ENCODE assay signal across 8 mouse cellular contexts in the genomic region with DNA sequence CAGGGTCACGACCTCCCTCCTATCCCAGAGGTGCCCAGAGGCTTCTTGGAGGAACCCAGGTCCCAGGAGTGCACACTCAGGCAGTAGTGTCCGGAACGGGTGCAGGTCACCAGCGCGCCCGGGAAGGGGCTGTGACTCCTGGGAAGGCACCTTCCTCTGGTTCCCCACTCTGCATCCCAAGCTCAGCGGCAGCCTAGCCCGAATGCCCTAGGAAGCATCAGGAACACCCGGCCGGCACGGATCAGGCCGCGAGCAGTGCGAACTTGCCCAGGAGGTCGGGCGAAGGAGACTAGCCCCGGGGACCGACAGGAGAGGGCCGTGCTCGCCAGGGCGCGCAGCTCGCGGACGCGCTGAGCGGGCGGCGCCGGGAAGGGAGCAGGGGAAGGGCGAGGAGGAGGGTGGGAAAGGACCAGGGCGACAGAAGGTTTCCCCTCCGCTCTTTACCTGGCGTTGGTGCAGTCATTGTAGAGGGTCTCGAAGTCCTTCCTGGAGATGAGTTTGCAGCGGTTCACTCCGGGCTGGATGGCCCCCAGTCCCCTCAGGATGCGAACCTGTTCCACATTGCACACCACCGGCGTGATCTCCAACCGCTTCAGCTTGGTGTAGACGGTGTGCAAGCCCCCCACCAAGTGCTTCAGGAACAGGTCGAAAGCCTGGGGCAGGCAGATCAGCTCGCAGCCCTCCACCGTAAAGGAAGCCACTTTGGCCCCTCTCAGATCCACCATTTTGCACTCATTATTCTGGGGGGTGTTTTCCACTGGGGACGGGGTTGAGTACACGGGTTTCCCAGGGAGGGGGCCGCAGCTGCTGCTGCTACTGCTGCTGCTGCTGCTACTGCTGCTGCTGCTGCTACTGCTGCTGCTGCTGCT. TPM values are rescaled to one million over a fixed set of nuclear protein-coding genes. Genes with fewer than 3 reads are reported as not detected.
DNase-seq lines count a peak whose midpoint lies in the region; ATAC-seq and TF ChIP-seq lines count a peak whose summit lies in the region.

No protein-coding gene starts in this region.

- no peak for TF ChIP-seq POLR2A in thymus, adult 2 months (IDR thresholded peaks at IDR 0.05; ENCODE audit: control insufficient read depth, extremely low read depth, insufficient read depth, low read length, poor library complexity)

- no peaks in the 10 kb centered on the region for H3K36me3 ChIP-seq in thymus, adult 2 months (ENCODE audit: control insufficient read depth, insufficient read depth, low read length)
- no peaks in the 10 kb centered on the region for H3K36me3 ChIP-seq in embryonic facial prominence, embryonic 12.5 days
- no peaks in the 10 kb centered on the region for H3K36me3 ChIP-seq in heart, embryonic 14.5 days (ENCODE audit: control insufficient read depth, insufficient read depth, low read length)
- H3K36me3 ChIP-seq in kidney, postnatal 0 days (ENCODE audit: insufficient read depth, low read length), result no peaks in the 10 kb centered on the region
- no peaks in the 10 kb centered on the region for H3K36me3 ChIP-seq in lung, embryonic 16.5 days (ENCODE audit: control insufficient read depth, insufficient read depth, low read length)

- ATAC-seq in embryonic facial prominence, embryonic 12.5 days (ENCODE audit: insufficient number of reproducible peaks, insufficient read depth, low FRiP score, low TSS enrichment), result peak; percentile 29
- peak; percentile 54 for ATAC-seq in heart, embryonic 14.5 days (ENCODE audit: insufficient number of reproducible peaks, insufficient read depth, low FRiP score, low read depth)
- peak; percentile 53 for ATAC-seq in kidney, postnatal 0 days (replicated peaks; ENCODE audit: low FRiP score, low read depth)
- ATAC-seq in lung, embryonic 16.5 days (ENCODE audit: low read depth), result peak; percentile 66

- peak; percentile 11 for DNase-seq in thymus, adult 2 months
- no peak for DNase-seq in thymus, postnatal 10 days (ENCODE audit: low spot score in 2 of 2)
- peak; percentile 68 for DNase-seq in kidney, postnatal 0 days (ENCODE audit: low spot score)
- DNase-seq in ovary, postnatal 10 days (ENCODE audit: low spot score), result peak; percentile 54
- peak; percentile 40 to 61 for DNase-seq in urinary bladder, postnatal 4 days (ENCODE audit: low spot score in 2 of 2)

- no peaks in the 10 kb centered on the region; the same call in 1 of the 2 replicates for H3K4me1 ChIP-seq in thymus, adult 2 months (replicated peaks; ENCODE audit: control insufficient read depth, insufficient read depth, low read length)
- H3K4me1 ChIP-seq in embryonic facial prominence, embryonic 12.5 days, result peaks cover 3% of the 10 kb centered on the region; the same call in 1 of the 2 replicates
- H3K4me1 ChIP-seq in heart, embryonic 14.5 days (ENCODE audit: control insufficient read depth in 2 of 2, insufficient read depth in 2 of 2, low read length in 2 of 2), result peaks cover 0 to 2% of the 10 kb centered on the region in 2 experiments; a peak in 1 of 4 replicates
- no peaks in the 10 kb centered on the region for H3K4me1 ChIP-seq in kidney, postnatal 0 days (replicated peaks; ENCODE audit: insufficient read depth, low read length)
- H3K4me1 ChIP-seq in lung, embryonic 16.5 days (replicated peaks; ENCODE audit: control insufficient read depth, insufficient read depth, low read length), result 0 out of 2 replicates have a peak, but pooled peaks cover 3% of the 10 kb centered on the region

- H3K27me3 ChIP-seq in thymus, adult 2 months (ENCODE audit: control insufficient read depth, insufficient read depth, low read length), result peaks cover 4% of the 10 kb centered on the region; the same call in 1 of the 2 replicates
- H3K27me3 ChIP-seq in embryonic facial prominence, embryonic 12.5 days, result no peaks in the 10 kb centered on the region
- H3K27me3 ChIP-seq in heart, embryonic 14.5 days (ENCODE audit: control insufficient read depth, insufficient read depth, low read length), result no peaks in the 10 kb centered on the region
- no peaks in the 10 kb centered on the region for H3K27me3 ChIP-seq in kidney, postnatal 0 days (ENCODE audit: insufficient read depth, low read length)
- no peaks in the 10 kb centered on the region; the same call in 1 of the 2 replicates for H3K27me3 ChIP-seq in lung, embryonic 16.5 days (ENCODE audit: control insufficient read depth, insufficient read depth, low read depth, low read length)

- H3K4me3 ChIP-seq in thymus, adult 2 months (ENCODE audit: control insufficient read depth, insufficient read depth, low read length), result peak overlapping the region; percentile 35
- peak overlapping the region; percentile 79 for H3K4me3 ChIP-seq in embryonic facial prominence, embryonic 12.5 days
- peak overlapping the region; percentile 63 to 78 for H3K4me3 ChIP-seq in heart, embryonic 14.5 days (ENCODE audit: control insufficient read depth in 1 of 2, insufficient read depth in 1 of 2, low read depth in 1 of 2, low read length in 2 of 2)
- peak overlapping the region; percentile 83 for H3K4me3 ChIP-seq in kidney, postnatal 0 days (replicated peaks; ENCODE audit: low read depth, low read length)
- peak overlapping the region; percentile 69 for H3K4me3 ChIP-seq in lung, embryonic 16.5 days (ENCODE audit: low read length)

- peak overlapping the region; percentile 85 for H3K4me2 ChIP-seq in embryonic facial prominence, embryonic 12.5 days (replicated peaks)
- peak overlapping the region; percentile 89 for H3K4me2 ChIP-seq in heart, embryonic 14.5 days (ENCODE audit: low read length)
- H3K4me2 ChIP-seq in kidney, postnatal 0 days (ENCODE audit: low read length), result peak overlapping the region; percentile 72
- peak overlapping the region; percentile 69 for H3K4me2 ChIP-seq in lung, embryonic 16.5 days (ENCODE audit: low read depth, low read length)

- H3K27ac ChIP-seq in thymus, adult 2 months (ENCODE audit: control insufficient read depth, insufficient read depth, low read length), result no peak overlapping the region
- H3K27ac ChIP-seq in embryonic facial prominence, embryonic 12.5 days, result peak overlapping the region; percentile 87
- H3K27ac ChIP-seq in heart, embryonic 14.5 days (replicated peaks in 1 of 2; ENCODE audit: control insufficient read depth in 1 of 2, insufficient read depth in 1 of 2, low read depth in 2 of 2, low read length in 2 of 2), result peak overlapping the region; percentile 61 to 80
- H3K27ac ChIP-seq in kidney, postnatal 0 days, result peak overlapping the region; percentile 92
- peak overlapping the region; percentile 76 for H3K27ac ChIP-seq in lung, embryonic 16.5 days (ENCODE audit: low read length)

- no peaks in the 10 kb centered on the region for H3K9me3 ChIP-seq in embryonic facial prominence, embryonic 12.5 days
- no peaks in the 10 kb centered on the region for H3K9me3 ChIP-seq in heart, embryonic 14.5 days (ENCODE audit: control insufficient read depth, low read length)
- no peaks in the 10 kb centered on the region for H3K9me3 ChIP-seq in kidney, postnatal 0 days (replicated peaks; ENCODE audit: low read length)
- H3K9me3 ChIP-seq in lung, embryonic 16.5 days (ENCODE audit: control insufficient read depth, low read length), result no peaks in the 10 kb centered on the region

- under 1% methylated on average over 47 of the region's 48 CpGs for WGBS in thymus, adult 2 months
- under 1% methylated on average over 47 of the region's 48 CpGs for WGBS in embryonic facial prominence, embryonic 12.5 days
- WGBS in heart, embryonic 14.5 days, result under 1% methylated on average over 46 of the region's 48 CpGs
- WGBS in kidney, postnatal 0 days, result under 1% methylated on average over 48 of the region's 48 CpGs
- WGBS in lung, embryonic 16.5 days, result under 1% methylated on average over 45 of the region's 48 CpGs

- peak overlapping the region; percentile 77 for H3K9ac ChIP-seq in embryonic facial prominence, embryonic 12.5 days
- H3K9ac ChIP-seq in heart, embryonic 14.5 days (ENCODE audit: low read length), result peak overlapping the region; percentile 78
- H3K9ac ChIP-seq in kidney, postnatal 0 days (ENCODE audit: low read depth, low read length), result peak overlapping the region; percentile 80
- H3K9ac ChIP-seq in lung, embryonic 16.5 days (ENCODE audit: low read length), result peak overlapping the region; percentile 77

- TF ChIP-seq CTCF in thymus, adult 2 months (IDR thresholded peaks at IDR 0.05; ENCODE audit: borderline replicate concordance, control insufficient read depth, extremely low read depth, insufficient read depth, low read length, poor library complexity), result no peak
- TF ChIP-seq CTCF in kidney, postnatal 0 days (IDR thresholded peaks at IDR 0.05; ENCODE audit: low read depth), result no peak

RNA-seq across cellular contexts. Expression of a gene that starts 1.3 kb away (rescaled TPM):
- polyA plus RNA-seq in thymus, adult 2 months (2012; rRNA removed), result 0.38 and 0.42 TPM in 2 replicates
- polyA plus RNA-seq in embryonic facial prominence, embryonic 12.5 days (2016; fragmentation: Nextera tagmentation; extraction: Ambion mirVana), result 7.1 and 7.7 TPM in 2 replicates
- polyA plus RNA-seq in heart, embryonic 14.5 days (2014; fragmentation: Nextera tagmentation; extraction: Ambion mirVana), result 2.7 and 4.0 TPM in 2 replicates
- polyA plus RNA-seq in kidney, postnatal 0 days (2015; fragmentation: Nextera tagmentation; extraction: Ambion mirVana), result 18.2 and 18.4 TPM in 2 replicates
- polyA plus RNA-seq in lung, embryonic 16.5 days (2015; fragmentation: Nextera tagmentation; extraction: Ambion mirVana), result 6.9 and 7.8 TPM in 2 replicates

Comparison
In these comparisons a context has a peak if more than half of its experiments do, and no peak if none do; other contexts are left out.
1. DNase-seq: peak in thymus, adult 2 months (single experiment), kidney, postnatal 0 days (single experiment), ovary, postnatal 10 days (single experiment) and urinary bladder, postnatal 4 days (2 of 2); none in thymus, postnatal 10 days (0 of 2).
2. Peak in every context shown above with its lines, with median percentiles within 50 percentile points of each other: H3K4me3 ChIP-seq, ATAC-seq, H3K4me2 ChIP-seq and H3K9ac ChIP-seq.